Mouse (Mus musculus) testis, adult 2 months (tissue): ENCODE measurements around the gene 1700007K13Rik.

ENCODE experiments used
- CTCF ChIP-seq: fragments of 200-500 bp; IDR thresholded peaks from 2 replicates; pipeline ENCODE4 v1.5.1; 2012; ENCODE audit warnings: low read depth, mild to moderate bottlenecking, inconsistent platforms, low read length, moderate library complexity; ENCODE audit not compliant: control insufficient read depth, insufficient read depth, insufficient replicate concordance
- POLR2A ChIP-seq: fragments of 200-500 bp; IDR thresholded peaks from 2 replicates; pipeline ENCODE4 v1.6.1; 2012; ENCODE audit warnings: low read depth, mild to moderate bottlenecking, inconsistent platforms, low read length, moderate library complexity; ENCODE audit not compliant: control insufficient read depth

DNA sequence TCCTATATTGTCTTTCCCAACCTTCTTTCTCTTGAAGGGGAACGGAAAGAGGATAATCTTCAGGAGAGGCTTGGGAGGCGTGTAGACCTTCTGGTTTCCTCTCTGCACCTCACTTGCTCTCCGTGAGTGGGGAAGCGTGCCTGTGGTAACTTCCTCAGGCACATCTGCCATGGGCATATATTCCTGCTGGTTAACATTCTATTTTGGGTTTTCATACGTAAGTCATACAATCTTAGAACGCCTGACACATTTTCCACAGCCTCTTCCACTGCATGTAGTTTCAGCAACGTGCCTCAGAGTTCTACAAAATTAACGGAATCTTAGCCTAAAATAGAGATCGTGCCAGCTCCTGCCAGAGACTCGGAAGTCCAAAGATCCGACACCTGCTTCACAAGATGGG, 30.7 kb downstream of the 1700007K13Rik start:
- no peak for TF ChIP-seq CTCF
- TF ChIP-seq POLR2A, result no peak
